Mouse (Mus musculus): Measurements from ENCODE around the gene 1700003H04Rik. TPM values are rescaled to one million over a fixed set of nuclear protein-coding genes. Genes with fewer than 3 reads are reported as not detected.

Gene 1700003H04Rik
- not detected for polyA plus RNA-seq (2015; fragmentation: Illumina TruSeq; extraction: RNeasy Lipid Tissue Mini Kit (QIAGEN cat#74804); ENCODE audit: insufficient read depth, low read depth, low replicate concordance)

GRCm38 (mm10) chr3:124581001-124581400 lies at the start of gene 1700003H04Rik:
1700003H04Rik (minus strand) TSS chr3:124581101.

Other genes with a start within 250 kb of the 1700003H04Rik start
- not detected for gene 1700006A11Rik, start 155.1 kb downstream of the 1700003H04Rik start, polyA plus RNA-seq (2015; fragmentation: Illumina TruSeq; extraction: RNeasy Lipid Tissue Mini Kit (QIAGEN cat#74804); ENCODE audit: insufficient read depth, low read depth, low replicate concordance)

Measured in pancreas, adult 10 weeks (tissue).